Mouse (Mus musculus) gastrocnemius, postnatal 36 days (tissue): Measurements from ENCODE around the gene Vps37c. TPM values are rescaled to one million over a fixed set of nuclear protein-coding genes. Genes with fewer than 3 reads are reported as not detected.
A peak's percentile ranks its signal among the peaks of the same experiment; 100 is the strongest.

Experiments used
- DNase-seq, 2 experiments: peaks; one replicate each; pipeline ENCODE4 v3.0.0; 2022
- intact Hi-C: fragments of 180-260 bp; cut with DNase I; formaldehyde crosslinking; loops from one replicate; pipeline ENCODE4 v1.15.1; 2025
- long read RNA-seq, 2 experiments: library from polyadenylated mRNA; stranded (forward); transcript quantifications; one replicate each; pipeline ENCODE4 v2.0.0; 2021
- total RNA-seq, 2 experiments: library from RNA; stranded (reverse); gene quantifications; 2 replicates each; pipeline ENCODE4 v1.2.3; 2021

Gene Vps37c
- total RNA-seq = 10 to 100 TPM; 16.1 to 21.6 TPM
- long read RNA-seq, experiment 1, transcript Vps37c-201 (5 exons, 2,686 nt) = major isoform, 12 of 26 reads
- long read RNA-seq, experiment 1, partial matches to known transcripts = 10 of 26 reads
- long read RNA-seq, experiment 1, other reads (novel, unspliced or antisense) = 1 of 26 reads
- long read RNA-seq, experiment 2, transcript Vps37c-201 (5 exons, 2,686 nt) = major isoform, 22 of 50 reads
- long read RNA-seq, experiment 2, partial matches to known transcripts = 2 of 50 reads
- long read RNA-seq, experiment 2, other reads (novel, unspliced or antisense) = 24 of 50 reads

DNA sequence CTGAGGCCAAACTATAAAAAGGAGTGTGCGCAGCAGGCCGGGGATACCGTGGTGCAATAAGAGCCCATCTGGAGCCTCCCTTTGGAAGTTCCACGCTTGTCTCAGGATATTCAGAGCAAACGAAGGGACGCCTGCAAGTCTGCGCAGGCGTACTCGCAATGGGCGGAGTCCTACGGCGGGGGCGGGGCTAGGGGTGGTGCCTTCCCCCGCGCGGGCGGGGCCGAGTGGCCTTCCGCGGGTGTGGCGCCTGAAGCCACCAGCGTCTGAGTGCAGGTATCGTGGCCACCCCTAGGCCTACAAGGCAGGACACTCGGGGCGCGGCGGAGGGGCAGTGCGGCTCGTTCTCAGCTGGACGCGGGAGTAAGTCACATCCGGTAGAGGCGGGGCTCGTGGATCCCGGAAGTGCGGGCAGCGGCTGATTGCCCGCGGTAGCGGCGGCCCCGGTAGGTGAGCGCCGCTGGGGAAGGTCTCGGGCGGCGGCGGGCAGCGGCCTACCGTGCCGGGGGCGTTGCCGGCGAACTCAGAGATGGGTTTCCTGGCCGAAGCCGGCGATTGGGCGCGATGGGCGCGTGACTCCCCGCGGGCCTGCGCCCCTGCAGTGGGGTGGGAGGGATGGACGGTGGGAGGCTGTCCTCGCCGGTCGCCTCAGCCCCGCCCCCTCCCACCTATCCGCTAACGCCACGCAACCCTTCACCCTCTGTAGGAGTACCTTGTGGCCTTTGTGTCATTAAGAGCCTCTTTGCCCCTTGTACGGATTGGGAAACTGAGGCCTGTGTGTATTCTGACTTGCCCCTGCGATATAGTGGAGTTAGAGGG, at the start of gene Vps37c:
Gene Vps37c (plus strand): TSS at position 199 of the 816 bp plus-strand sequence.
- peak; percentile 93 to 96 for DNase-seq
- intact Hi-C loops = no loop called here

DNA sequence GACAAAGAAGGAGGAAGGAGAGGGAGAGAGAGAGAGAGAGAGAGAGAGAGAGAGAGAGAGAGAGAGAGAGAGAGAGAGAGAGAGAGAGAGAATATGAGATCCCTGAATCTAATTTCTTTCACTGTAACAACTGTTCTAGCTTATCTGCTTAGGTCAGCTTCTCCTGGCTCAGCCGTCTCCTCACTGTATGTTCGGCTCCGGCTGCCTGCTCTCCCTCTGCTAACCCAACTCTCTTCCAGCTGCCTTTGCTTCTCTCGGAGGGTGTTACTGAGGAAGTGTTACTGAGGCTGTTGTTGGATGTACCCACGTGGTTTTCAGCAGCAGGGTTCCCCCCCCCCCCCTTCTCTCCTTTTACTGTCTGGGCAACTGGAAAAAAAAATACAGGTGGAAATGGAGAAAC, 48.5 kb upstream of the Vps37c start:
- intact Hi-C loops = no loop called here
- DNase-seq = no peak

DNA sequence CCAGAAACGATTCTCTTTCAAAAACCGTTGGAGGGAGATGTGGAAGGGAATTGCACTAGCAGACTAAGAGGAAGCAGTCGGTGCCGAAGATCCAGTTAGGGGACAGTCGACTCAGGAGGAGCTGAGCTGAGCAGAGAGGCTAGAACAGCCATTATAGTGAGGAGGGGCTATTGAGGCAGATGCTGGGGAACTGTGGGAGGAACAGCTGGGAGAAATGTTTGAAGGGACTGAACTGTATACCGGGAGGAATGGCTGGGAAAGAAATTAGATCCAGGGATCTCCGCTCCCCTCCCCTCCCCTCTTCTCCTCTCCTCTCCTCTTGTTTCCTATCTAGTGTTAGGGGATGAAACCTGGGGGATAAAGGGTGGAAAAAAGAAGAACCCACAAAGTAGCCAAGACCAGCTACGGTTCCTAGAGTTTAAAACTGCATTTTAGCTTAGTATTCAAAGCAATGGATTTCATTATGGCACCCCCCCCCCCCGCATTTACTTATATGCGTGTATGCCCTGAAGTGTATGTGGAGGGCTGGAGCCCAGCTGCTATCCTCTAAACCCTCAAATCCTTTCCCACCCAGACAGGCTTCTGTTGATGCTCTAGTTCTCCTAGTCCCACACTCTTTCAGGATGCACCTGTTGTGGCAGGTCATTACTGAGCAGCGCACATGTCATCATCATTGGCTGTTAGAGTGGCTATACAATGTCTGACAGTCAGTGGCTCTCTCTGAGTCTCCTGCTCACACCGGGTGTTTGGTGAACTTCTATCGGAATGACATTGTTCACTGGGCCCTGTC, 47.8 kb upstream of the Vps37c start:
- no peak for DNase-seq
- intact Hi-C loops = no loop called here

DNA sequence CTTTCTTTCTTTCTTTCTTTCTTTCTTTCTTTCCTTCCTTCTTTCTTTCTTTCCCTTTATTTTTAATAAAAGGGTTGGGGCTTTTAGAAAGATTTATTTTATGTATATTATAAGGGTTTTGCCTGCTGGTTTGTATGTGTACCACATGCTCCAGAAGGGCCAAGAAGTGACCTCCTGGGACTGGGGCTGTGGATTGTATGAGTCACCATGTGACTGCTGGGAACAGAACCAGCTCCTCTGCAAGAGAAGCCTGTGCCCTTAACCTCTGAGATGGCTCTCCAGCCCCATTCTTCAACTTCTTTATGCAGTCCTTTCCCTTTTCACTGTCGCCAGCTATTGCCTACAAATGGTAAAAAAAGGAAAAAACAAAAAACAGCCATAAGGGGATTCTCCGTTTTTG, 42.9 kb upstream of the Vps37c start:
- intact Hi-C loops = no loop called here
- no peak for DNase-seq

DNA sequence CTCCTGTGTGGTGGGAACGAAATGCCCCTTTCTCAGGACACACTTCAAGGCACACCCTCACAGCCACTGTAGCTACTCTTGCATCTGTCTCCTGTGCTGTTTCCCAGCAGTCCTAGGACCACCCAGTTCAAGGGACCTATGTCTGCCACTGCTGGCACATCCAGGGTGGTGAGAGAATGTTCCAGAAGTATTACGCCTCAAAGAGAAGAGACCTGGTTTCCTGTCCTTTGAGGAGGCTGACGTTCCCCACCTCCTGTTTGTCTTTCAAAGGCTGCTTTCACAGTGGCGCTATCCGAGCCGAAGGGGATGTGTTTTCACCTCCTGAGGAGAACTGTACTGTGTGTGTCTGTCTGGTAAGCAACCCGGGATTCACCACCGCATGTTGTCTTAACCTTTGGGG, 40.4 kb upstream of the Vps37c start:
- DNase-seq = no peak
- intact Hi-C loops = no loop called here

DNA sequence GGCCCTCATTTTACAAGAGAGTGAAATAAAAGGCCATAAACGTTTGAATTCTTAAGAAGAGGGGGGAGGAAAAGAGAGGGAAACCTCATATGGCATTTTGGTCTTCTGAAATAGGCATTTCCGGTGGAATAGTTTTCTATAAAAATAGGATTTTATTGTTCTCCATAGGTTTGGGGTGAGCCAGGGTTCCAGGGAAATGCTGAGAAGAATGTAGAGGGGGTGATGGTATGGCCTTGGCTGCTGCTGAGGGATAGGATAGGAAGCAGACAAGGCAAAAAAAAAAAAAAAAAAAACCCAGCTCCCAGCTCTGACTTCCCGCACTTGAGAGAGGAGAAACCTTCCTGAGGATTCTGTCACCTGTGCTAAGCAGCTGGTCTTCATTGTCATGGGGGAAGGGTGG, 32.5 kb upstream of the Vps37c start:
- intact Hi-C loops = no loop called here
- DNase-seq = no peak

DNA sequence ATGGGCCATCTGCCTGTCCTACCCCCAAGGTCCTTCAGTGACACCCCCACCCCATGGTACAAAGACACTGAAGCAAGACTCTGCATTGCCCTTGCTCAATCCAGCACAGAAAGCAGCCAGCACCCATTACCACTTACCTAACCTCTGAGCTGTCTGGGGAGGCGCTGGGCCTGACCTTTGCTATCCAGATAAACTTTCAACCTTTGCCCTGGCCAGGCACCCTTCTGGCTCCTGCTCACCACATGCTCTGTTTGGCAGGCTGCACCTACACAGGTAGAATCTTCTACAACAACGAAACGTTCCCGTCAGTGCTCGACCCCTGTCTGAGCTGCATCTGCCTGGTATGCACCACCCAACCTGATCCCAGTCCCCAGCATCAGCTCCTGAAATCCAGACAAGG, 30.8 kb upstream of the Vps37c start:
- DNase-seq = no peak
- intact Hi-C loops = no loop called here

DNA sequence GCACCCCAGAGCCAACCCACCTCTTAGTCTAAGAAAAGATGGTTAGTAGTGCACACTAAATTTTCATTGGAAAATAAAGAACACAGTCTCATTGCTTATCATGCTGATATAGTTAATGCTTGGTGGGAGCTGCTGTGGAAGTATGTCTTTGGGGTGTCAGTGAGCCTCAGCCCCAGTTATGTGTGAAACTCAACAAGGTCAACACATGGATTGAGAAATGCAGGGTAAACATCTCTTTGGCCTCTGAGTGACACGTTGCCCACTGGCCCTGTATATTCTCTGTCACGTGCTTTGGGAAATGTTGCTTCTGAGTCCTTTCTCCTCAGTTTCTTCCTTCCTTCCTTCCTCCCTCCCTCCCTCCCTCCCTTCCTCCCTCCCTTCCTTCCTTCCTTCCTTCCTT, 30.1 kb upstream of the Vps37c start:
- no peak for DNase-seq
- intact Hi-C loops = no loop called here

DNA sequence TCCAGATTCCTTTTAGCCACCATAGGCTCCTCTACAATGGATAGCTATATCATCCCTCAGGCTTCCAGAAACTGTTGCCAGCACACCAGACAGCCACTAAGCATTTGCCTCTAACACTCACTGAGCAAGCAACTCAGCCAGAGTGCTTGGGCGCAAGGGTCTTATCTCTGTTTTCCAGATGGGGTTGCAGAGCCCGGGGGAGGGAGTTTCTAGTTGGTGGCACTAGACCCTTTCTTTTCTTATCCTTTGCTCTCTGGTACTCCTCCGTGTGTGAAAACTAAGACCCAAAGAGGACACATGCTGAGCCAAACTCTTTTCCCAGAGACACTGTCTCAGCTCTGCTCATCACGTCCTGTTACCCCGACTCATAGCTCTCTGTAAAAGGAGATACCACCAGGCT, 27.2 kb upstream of the Vps37c start:
- intact Hi-C loops = no loop called here
- DNase-seq = no peak

DNA sequence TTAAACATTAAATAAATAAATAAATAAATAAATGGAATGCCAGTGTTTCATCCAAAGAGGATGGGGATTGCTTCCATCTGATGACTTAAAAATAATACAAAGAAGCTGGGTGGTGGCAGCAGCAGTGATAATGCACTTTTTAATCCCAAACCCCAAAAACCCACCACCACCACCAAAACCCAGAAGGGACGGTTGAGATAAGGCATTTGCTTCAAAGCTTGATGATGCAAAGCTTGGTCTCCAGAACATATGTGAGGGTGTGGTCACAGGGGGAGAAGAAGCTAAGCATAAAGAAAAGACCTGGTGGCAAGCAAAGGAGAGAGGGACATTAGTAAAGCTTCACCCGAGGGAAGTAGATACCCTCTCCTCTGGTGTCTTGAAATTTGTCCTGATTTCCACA, 26.6 kb upstream of the Vps37c start:
- no peak for DNase-seq
- intact Hi-C loops = no loop called here

DNA sequence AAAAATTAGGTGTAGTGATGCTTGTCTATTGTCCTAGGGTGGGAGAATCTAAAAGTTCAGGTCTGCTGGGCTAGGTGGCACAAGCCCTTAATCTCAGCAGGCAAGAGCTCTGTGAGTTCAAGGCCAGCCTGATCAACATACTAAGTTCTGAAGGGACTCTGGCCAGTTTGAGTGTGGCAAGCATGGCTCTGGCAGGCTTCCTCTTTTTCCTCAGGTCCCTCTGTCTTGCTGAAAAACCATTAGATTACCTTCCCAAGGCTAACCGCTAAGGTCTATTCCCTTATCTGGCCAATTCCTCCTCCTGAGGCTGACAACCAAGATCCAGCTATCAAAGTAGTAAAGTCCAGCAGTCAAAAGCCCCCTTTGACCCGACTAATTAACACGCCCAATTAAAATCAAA, 25.9 kb upstream of the Vps37c start:
- intact Hi-C loops = no loop called here
- DNase-seq = no peak

DNA sequence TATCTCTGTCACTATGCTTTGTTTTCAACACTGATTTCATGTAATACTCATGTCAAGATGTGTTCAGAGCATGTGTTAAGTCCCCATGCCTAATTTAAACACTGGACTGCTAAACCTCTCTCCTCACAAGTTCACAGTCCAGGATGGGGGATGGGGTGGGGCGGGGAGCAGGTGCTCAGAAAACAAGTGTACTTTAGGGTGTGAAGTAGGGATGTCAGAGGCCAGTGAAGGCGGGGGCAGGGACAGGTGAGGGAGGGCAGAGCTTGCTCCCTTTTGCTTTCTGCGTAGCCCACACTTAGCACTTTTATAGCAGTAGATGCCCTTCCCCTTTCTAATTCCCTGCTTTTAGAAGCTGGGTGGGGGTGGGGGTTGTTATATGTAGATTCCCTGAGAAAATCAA, 23.4 kb upstream of the Vps37c start:
- no peak for DNase-seq
- intact Hi-C loops = loop anchor here (5.0 kb wide), 1 partner anchor 42 kb away; no protein-coding TSS in a partner anchor

DNA sequence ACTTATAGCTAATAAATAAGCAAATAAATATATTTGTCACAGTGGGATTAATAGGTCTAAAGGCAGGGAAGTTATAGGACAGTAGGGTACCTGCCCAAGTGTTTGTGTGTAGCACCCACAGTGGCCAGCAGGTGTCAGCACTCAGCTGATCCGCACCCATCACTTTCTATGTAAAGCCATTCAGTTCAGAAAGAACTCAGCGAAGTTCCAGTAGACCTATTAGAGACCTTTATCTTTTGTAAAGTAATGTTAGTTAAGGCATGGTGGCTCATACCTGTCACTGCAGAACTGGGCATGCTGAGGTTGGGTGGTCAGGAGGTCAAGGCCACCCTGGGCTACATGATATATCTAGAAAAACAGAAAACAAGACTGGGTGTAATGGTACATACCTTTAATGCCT, 23.0 kb upstream of the Vps37c start:
- peak; percentile 49 to 59 for DNase-seq
- intact Hi-C loops = loop anchor here (5.0 kb wide), 1 partner anchor 42 kb away; no protein-coding TSS in a partner anchor

DNA sequence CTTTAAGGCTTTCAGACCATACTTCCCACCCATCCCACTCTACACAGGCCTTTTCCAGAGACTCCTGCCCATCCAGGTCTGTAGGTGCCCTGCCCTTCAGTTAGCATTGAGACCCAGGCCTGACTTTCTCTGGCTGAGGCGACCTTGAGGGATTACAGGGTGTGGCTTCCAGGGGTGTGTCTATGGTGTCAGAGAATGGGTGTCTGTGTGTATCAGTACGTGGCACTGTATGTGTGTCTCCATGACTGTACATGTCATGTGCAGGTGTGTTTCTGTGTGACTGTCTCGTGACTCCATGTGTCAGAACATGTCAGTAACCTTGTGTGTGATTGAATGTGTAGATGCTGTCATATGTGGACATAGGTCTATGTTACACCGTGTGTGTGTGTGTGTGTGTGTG, 17.2 kb upstream of the Vps37c start:
- intact Hi-C loops = no loop called here
- no peak for DNase-seq

DNA sequence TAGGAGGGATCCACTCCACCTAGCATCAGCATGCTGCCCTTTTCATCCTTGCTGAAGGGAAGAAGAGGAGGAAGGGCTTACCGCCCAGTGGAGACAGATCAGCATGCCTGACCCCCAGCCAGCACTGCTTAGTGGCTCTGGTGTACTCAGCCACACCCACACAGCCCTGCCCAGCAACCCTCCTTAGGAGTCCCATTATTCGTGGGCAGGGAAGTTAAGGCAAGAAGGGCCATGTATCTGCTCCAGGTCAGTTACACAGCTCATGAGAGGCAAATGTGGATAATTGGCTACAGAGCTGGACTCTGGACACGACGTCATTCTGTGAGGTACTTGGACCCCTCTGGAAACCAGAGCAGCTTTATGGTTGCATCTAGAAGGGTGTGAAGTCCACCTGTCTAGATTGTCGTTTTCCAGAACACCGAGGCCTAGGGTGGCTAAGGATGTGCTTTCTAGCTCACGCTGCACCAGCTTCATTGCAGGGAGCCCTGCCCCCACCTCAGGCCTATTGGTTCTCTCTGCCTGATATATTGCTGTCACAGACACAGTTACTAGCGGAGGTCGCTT, 16.6 kb upstream of the Vps37c start:
- DNase-seq = no peak
- intact Hi-C loops = no loop called here

DNA sequence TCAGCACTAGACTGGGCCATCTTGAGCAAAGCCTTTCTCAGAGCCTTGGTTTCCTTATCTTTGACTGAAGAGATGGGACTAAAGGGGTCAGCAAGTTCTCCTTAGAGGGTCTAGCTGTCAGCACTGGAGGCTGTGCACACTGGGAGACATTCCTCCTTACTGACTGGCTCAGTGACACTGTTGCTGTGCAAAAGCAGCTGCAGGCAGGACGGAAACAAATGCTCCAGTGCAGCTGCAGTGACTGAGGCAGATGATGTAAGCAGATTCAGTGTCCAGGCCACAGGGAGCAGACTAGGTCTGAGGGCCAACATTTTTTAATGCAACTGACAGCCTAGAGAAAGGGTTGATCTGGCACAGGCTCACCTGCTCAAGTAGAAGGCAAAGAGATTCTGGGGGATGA, 15.3 kb upstream of the Vps37c start:
- DNase-seq = no peak
- intact Hi-C loops = no loop called here

DNA sequence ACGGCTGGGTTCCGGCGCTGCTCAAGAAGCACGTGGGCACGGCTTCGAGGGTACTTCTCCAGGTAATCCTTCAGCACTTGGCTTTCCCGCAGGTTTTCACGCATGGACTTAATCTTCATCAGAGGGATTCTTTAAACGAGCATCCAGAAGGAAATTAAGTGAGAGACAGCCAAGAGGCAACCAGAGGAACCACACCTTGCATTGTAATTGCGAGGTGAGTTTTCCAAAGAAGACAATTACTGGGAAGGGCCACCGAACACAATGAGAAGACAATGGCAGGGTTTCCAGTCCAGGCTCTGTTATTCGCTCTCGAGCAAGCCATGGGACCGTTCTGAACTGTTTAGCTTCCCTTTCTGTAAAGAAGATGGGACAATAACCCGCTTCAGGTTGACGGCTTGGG, 11.9 kb upstream of the Vps37c start:
- intact Hi-C loops = loop anchor here (5.0 kb wide), 1 partner anchor 286 kb away; no protein-coding TSS in a partner anchor
- no peak for DNase-seq

DNA sequence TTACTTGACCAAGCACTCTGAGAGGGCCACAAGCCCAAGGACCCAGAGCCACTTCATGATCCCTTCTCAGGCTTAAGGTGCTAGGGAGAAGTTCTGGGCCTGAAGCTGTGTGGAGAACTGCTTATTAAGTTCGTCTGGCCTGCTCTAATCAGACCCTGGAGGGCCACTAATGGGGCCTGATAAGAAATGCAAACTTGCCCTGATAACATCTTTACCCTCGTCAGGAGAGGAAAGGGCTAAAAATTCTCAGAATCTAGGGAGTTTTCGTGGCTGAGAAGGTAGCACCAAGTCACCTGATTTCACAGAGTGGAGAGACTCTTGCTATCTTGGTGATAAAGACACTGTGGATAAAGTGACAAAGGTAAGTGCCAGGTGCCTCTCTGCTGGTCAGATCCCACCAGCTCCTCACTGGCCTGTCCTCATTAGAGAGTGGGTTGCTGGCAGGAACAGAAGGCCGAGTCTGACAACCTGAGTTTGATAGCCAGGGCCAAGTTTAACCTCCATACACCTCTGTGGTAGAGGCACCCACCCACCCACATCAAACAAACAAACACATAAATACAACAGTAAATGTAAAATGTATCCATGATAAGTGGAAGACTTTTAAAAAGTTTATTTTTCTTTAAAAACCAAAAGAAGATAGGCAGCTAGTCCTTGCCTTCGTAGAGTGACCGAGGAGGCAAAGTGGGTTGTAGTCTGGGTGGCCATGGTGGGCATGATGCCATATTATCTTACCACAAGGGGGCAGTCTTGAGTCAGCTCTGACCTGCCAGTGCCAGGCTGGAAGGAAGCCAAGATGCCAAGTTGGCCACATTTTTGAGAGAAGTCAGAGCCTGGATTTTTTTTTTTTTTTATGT, 10.4 kb upstream of the Vps37c start, which contains the start of gene Pga5:
Gene Pga5 (minus strand): TSS at position 157 of the 857 bp plus-strand sequence.
- DNase-seq = peak; percentile 61 to 73
- intact Hi-C loops = loop anchor here (1.0 to 5.0 kb wide), 2 partner anchors 31 to 284 kb away; no protein-coding TSS in a partner anchor

DNA sequence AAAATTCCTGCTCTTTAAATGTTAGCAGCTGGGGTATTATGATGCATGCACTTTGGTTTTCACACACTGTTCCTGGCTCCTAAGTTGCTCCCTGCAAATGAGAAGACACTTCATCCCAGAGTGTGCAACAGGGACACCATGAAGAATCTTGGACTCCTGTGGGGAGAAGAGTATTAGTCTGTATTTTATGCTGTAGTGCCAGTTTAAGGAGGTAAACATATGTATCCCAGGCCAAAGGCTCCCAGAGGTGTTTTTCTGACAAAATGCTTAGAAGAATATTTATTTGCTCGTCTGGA, 9.8 kb upstream of the Vps37c start:
- intact Hi-C loops = loop anchor here (1.0 to 5.0 kb wide), 2 partner anchors 31 to 284 kb away; no protein-coding TSS in a partner anchor
- DNase-seq = no peak

DNA sequence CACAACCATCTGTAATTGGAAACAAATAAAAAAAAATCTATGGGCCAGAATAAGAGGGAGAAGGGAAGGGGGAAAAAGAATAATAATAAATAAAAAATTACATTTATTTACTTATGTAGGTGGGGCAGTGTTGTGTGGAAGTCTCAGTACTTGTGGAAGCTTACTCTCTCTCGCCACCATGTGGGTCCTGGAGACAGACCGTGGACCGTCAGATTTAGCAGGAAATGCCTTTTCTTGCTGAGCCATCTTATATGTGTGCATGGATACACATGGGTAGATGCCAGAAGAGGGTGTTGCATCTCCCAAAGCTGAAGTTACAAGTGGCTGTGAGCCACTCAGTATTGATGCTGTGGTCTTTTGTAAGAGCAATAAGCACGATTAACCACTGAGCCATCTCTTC, 7.0 kb upstream of the Vps37c start:
- intact Hi-C loops = no loop called here

More for the DNA sequence above, 7.0 kb upstream of the Vps37c start:
- no peak for DNase-seq
